Mouse (Mus musculus) lung, embryonic 15.5 days (tissue): ENCODE measurements at regions not wholly inside any gene's neighbourhood (a gene's known extent, or its start where the extent isn't known, plus 50 kb on each side); places are given as distances from the start of the nearest gene placed in this dataset.

Experiments used
- ATAC-seq: fragments of 200-750 bp; cut with Nextera tagmentation; 2 replicates; pipeline ENCODE4 v1.8.0; 2017; ENCODE audit warnings: moderate number of reproducible peaks, borderline replicate concordance; ENCODE audit not compliant: low FRiP score, low TSS enrichment; ENCODE audit errors: extremely low read depth
- H3K27ac ChIP-seq: fragments of 300-500 bp; sonication (generic); 2 replicates; pipeline ENCODE4 v1.5.1; 2015; ENCODE audit warnings: moderate library complexity, mild to moderate bottlenecking, inconsistent platforms
- H3K27me3 ChIP-seq: fragments of 300-500 bp; sonication (generic); 2 replicates; pipeline ENCODE4 v1.6.1; 2015; ENCODE audit warnings: inconsistent platforms
- H3K36me3 ChIP-seq: fragments of 300-500 bp; sonication (generic); 2 replicates; pipeline ENCODE4 v1.6.1; 2015; ENCODE audit warnings: inconsistent platforms
- H3K4me1 ChIP-seq: fragments of 300-500 bp; sonication (generic); 2 replicates; pipeline ENCODE4 v1.6.1; 2015; ENCODE audit warnings: inconsistent platforms
- H3K4me2 ChIP-seq: fragments of 300-500 bp; sonication (generic); 2 replicates; pipeline ENCODE4 v1.6.1; 2015; ENCODE audit warnings: inconsistent platforms, mild to moderate bottlenecking, moderate library complexity
- H3K4me3 ChIP-seq: fragments of 300-500 bp; sonication (generic); 2 replicates; pipeline ENCODE4 v1.5.1; 2015; ENCODE audit warnings: mild to moderate bottlenecking, inconsistent platforms
- H3K9ac ChIP-seq: fragments of 300-500 bp; sonication (generic); 2 replicates; pipeline ENCODE4 v1.6.1; 2015; ENCODE audit warnings: inconsistent platforms
- H3K9me3 ChIP-seq: fragments of 300-500 bp; sonication (generic); 2 replicates; pipeline ENCODE4 v1.6.1; 2016; ENCODE audit warnings: inconsistent platforms
- WGBS: fragments of 180-500 bp; shearing (Covaris S2); methylation state at CpG from one replicate; pipeline ENCODE4 v1.1.7; 2015; 5-methylcytosine and 5-hydroxymethylcytosine counted together

- Histone ChIP-seq H3K4me3 (no peak overlapping the region), H3K4me1 (no peaks in the 10 kb centered on the region), H3K36me3 (no peaks in the 10 kb centered on the region), H3K4me2 (no peak overlapping the region), H3K9me3 (no peaks in the 10 kb centered on the region), H3K27ac (no peak overlapping the region), H3K9ac (no peak overlapping the region), H3K27me3 (no peaks in the 10 kb centered on the region)
- ATAC-seq, result no peak
- WGBS, result 66% methylated on average over 3 of the region's 3 CpGs
Measured at GRCm38 (mm10) chr3:123972367-123972766, 281.7 kb upstream of the Ndst3 start.

DNA sequence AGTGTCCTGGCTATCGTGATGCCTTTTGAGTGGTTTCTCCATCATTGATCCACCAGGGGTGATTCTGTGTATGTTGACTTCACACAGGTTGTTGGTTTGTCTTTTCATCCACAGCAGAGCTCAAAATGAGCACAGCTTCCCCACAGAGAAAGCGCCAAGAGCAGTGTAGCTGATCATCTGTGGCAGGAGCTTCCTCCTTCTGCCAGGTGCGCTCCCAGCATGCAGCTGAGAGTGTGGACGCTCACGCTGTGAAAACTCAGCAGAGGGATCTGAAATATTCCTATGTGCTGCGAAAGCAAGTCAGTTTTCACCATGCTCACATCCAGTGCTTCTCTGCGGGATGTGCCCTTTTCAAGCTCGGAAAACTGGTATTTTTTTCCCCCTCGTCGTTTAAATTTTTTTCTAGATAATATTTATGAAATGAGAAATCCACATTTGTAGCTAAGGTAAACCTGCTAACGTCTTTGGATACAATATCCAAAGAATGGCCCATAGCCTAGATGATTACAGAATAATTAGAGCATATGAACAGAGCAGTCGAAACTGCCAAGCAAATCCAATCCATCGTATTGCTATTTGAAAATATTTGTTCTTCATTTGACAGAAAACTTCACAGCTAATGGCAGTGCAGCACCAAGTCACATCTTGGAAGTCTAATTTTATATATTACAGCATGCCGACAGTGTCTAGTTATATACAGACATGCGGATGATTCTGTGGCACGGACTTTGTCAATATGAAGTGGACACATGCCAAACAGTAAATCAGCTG is 283.3 kb upstream of the Ndst3 start:
- Histone ChIP-seq H3K9me3 (no peaks in the 10 kb centered on the region), H3K4me2 (no peak overlapping the region), H3K9ac (no peak overlapping the region), H3K27ac (no peak overlapping the region), H3K27me3 (no peaks in the 10 kb centered on the region), H3K4me1 (no peaks in the 10 kb centered on the region), H3K4me3 (no peak overlapping the region), H3K36me3 (no peaks in the 10 kb centered on the region)
- WGBS, result 65% methylated on average over 16 of the region's 16 CpGs
- no peak for ATAC-seq

DNA sequence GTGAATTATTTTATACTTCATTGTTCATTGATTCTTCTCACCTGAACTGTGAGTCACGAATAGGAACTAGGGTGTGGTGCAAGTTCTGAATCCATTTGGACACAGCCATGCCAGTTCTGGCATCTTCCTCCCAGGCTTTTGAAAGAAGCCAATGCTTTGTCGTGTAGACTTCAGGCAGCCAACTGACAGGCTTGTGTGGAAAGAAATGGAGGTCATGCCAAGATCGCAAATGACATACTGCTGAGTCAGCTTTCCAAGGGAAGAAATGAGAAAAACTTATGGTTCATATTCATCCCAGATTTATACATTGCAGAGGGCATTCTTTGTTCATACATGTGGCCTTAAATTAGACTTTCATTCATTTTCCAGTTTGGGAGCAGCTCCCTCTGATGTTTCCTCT is 285.8 kb upstream of the Ndst3 start:
- 80% methylated on average over 3 of the region's 3 CpGs for WGBS
- no peak for ATAC-seq
- Histone ChIP-seq H3K4me2 (no peak overlapping the region), H3K27ac (no peak overlapping the region), H3K9ac (no peak overlapping the region), H3K27me3 (no peaks in the 10 kb centered on the region), H3K9me3 (no peaks in the 10 kb centered on the region), H3K4me3 (no peak overlapping the region), H3K4me1 (no peaks in the 10 kb centered on the region), H3K36me3 (no peaks in the 10 kb centered on the region)

GRCm38 (mm10) chr3:123977168-123977567 is 286.5 kb upstream of the Ndst3 start:
- Histone ChIP-seq H3K9me3 (no peaks in the 10 kb centered on the region), H3K4me3 (no peak overlapping the region), H3K4me1 (no peaks in the 10 kb centered on the region), H3K36me3 (no peaks in the 10 kb centered on the region), H3K27ac (no peak overlapping the region), H3K9ac (no peak overlapping the region), H3K27me3 (no peaks in the 10 kb centered on the region), H3K4me2 (no peak overlapping the region)
- 75% methylated on average over 4 of the region's 4 CpGs for WGBS
- no peak for ATAC-seq

- ATAC-seq, result no peak
- Histone ChIP-seq H3K9ac (no peak overlapping the region), H3K4me2 (no peak overlapping the region), H3K4me1 (no peaks in the 10 kb centered on the region), H3K4me3 (no peak overlapping the region), H3K36me3 (no peaks in the 10 kb centered on the region), H3K27ac (no peak overlapping the region), H3K27me3 (no peaks in the 10 kb centered on the region), H3K9me3 (no peaks in the 10 kb centered on the region)
Measured at GRCm38 (mm10) chr3:123983045-123983444, 292.4 kb upstream of the Ndst3 start.

DNA sequence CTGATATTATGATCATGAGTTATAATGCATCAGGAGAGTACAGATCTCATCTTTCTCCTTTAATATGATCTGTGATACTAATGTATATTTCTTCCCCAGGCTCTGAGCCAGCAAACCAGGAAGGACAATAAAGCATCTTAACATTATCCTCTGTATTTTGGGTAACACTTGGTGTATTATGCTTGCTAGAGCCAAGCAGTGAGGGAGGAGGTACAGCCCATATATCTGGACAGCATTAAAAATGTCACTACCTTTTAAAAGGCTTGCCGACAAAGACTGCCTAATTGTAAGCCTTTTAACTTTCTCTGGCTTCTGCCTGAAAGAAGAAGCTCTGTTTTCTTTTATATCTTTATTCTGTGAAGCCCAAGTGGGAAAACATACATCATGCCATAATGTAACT is 292.9 kb upstream of the Ndst3 start:
- no peak overlapping the region for H3K4me2 ChIP-seq
- H3K9me3 ChIP-seq, result no peaks in the 10 kb centered on the region
- no peaks in the 10 kb centered on the region for H3K4me1 ChIP-seq
- no peak overlapping the region for H3K27ac ChIP-seq
- ATAC-seq, result no peak
- no peak overlapping the region for H3K4me3 ChIP-seq
- no peaks in the 10 kb centered on the region for H3K36me3 ChIP-seq
- H3K9ac ChIP-seq, result no peak overlapping the region
- WGBS, result 41% methylated on average over 1 of the region's 1 CpGs
- H3K27me3 ChIP-seq, result no peaks in the 10 kb centered on the region

GRCm38 (mm10) chr3:123984028-123984427 is 293.4 kb upstream of the Ndst3 start:
- Histone ChIP-seq H3K36me3 (no peaks in the 10 kb centered on the region), H3K9ac (no peak overlapping the region), H3K4me2 (no peak overlapping the region), H3K4me1 (no peaks in the 10 kb centered on the region), H3K9me3 (no peaks in the 10 kb centered on the region), H3K4me3 (no peak overlapping the region), H3K27ac (no peak overlapping the region), H3K27me3 (no peaks in the 10 kb centered on the region)
- 28% methylated on average over 1 of the region's 1 CpGs for WGBS
- ATAC-seq, result no peak

DNA sequence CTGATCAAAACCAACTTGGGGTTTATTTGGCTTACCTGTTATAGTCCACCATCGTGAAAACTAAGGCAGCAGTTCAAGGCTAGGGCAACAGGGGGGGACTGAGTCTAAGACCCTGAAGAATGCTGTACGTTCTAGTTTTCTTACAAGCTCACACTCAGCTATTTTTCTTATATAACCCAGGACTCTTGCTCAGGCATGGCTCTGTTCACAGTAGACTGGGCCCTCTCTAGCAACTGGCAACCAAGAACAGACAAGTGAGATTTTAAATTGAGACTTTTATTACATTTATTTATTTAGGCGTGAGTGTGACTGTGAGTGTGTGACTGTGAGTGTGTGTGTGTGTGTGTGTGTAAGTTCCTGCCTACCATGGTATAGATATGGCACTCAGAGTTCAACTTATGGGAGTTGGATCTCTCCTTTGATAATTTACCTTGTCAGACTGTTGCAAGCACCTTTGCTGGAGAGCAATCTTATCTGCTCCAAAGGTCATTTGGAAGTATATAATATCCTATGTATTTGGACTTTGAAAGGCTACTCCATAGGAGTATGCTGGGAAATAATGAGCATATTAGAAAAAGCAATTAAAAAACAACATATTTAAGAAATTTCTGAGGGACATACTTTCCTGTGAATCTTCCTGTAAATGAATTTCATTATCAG is 309.4 kb upstream of the Ndst3 start:
- Histone ChIP-seq H3K4me3 (no peak overlapping the region), H3K27ac (no peak overlapping the region), H3K36me3 (no peaks in the 10 kb centered on the region), H3K4me1 (no peaks in the 10 kb centered on the region), H3K4me2 (no peak overlapping the region), H3K9me3 (no peaks in the 10 kb centered on the region), H3K9ac (no peak overlapping the region), H3K27me3 (no peaks in the 10 kb centered on the region)
- 66% methylated on average over 3 of the region's 3 CpGs for WGBS
- ATAC-seq, result no peak

DNA sequence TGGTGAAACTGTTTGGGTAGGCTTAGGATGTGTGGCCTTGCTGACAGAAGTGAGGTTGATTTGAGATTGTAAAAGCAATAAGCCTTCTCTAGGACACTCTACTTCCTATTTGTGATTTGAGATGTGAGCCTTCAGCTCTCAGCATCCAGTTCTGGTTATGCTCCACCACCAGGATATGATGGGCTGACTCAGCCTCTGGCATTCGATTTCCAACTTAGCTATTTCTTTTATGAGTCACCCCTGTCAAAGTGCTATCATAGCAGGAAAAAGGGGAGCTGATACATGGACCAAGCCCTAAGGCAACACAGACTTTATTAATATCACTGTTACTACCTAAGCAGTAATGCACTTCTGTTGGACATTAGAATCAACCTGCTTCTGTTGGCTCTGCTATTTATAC is 310.2 kb upstream of the Ndst3 start:
- H3K9ac ChIP-seq, result no peak overlapping the region
- no peak overlapping the region for H3K4me2 ChIP-seq
- 50% methylated on average over 1 of the region's 1 CpGs for WGBS
- no peak for ATAC-seq
- H3K4me1 ChIP-seq, result no peaks in the 10 kb centered on the region
- no peaks in the 10 kb centered on the region for H3K9me3 ChIP-seq
- no peak overlapping the region for H3K4me3 ChIP-seq
- H3K27me3 ChIP-seq, result no peaks in the 10 kb centered on the region
- no peak overlapping the region for H3K27ac ChIP-seq
- no peaks in the 10 kb centered on the region for H3K36me3 ChIP-seq

DNA sequence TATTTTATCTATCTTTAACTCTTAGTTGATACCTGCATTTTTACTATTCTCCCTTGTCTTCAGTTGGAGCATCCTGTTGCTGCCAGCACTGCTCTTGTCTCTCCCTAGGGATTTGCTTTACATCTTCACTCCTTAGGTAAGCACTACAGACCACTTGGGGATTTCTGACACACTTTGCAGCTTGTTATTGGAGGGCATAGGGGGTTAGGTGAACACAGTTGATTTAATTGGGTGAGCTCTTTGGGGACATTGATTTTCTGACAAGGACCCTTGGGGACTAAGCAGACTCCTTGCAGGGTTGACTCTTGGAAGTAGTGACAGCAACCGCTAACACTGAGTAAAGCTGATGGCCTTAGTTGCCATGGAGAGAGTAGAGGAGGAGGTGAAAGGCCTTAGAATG is 309.0 kb upstream of the Tram1l1 start:
- no peak overlapping the region for H3K4me2 ChIP-seq
- no peaks in the 10 kb centered on the region for H3K27me3 ChIP-seq
- H3K9me3 ChIP-seq, result no peaks in the 10 kb centered on the region
- H3K4me1 ChIP-seq, result no peaks in the 10 kb centered on the region
- WGBS, result 63% methylated on average over 1 of the region's 1 CpGs
- no peak overlapping the region for H3K27ac ChIP-seq
- no peak for ATAC-seq
- no peak overlapping the region for H3K9ac ChIP-seq
- H3K4me3 ChIP-seq, result no peak overlapping the region
- no peaks in the 10 kb centered on the region for H3K36me3 ChIP-seq

GRCm38 (mm10) chr3:124018618-124019017 is 302.0 kb upstream of the Tram1l1 start:
- Histone ChIP-seq H3K4me1 (no peaks in the 10 kb centered on the region), H3K27me3 (no peaks in the 10 kb centered on the region), H3K36me3 (no peaks in the 10 kb centered on the region), H3K4me2 (no peak overlapping the region), H3K9ac (no peak overlapping the region), H3K9me3 (no peaks in the 10 kb centered on the region), H3K4me3 (no peak overlapping the region), H3K27ac (no peak overlapping the region)
- WGBS, result 86% methylated on average over 1 of the region's 1 CpGs
- no peak for ATAC-seq

GRCm38 (mm10) chr3:124026188-124026587 is 294.5 kb upstream of the Tram1l1 start:
- 80% methylated on average over 4 of the region's 4 CpGs for WGBS
- H3K9me3 ChIP-seq, result no peaks in the 10 kb centered on the region
- H3K4me3 ChIP-seq, result no peak overlapping the region
- H3K36me3 ChIP-seq, result no peaks in the 10 kb centered on the region
- no peaks in the 10 kb centered on the region for H3K27me3 ChIP-seq
- ATAC-seq, result no peak
- H3K9ac ChIP-seq, result no peak overlapping the region
- H3K27ac ChIP-seq, result no peak overlapping the region
- no peaks in the 10 kb centered on the region for H3K4me1 ChIP-seq
- no peak overlapping the region for H3K4me2 ChIP-seq
